Mouse (Mus musculus): ENCODE results near the gene Serpinb6b.

DNA sequence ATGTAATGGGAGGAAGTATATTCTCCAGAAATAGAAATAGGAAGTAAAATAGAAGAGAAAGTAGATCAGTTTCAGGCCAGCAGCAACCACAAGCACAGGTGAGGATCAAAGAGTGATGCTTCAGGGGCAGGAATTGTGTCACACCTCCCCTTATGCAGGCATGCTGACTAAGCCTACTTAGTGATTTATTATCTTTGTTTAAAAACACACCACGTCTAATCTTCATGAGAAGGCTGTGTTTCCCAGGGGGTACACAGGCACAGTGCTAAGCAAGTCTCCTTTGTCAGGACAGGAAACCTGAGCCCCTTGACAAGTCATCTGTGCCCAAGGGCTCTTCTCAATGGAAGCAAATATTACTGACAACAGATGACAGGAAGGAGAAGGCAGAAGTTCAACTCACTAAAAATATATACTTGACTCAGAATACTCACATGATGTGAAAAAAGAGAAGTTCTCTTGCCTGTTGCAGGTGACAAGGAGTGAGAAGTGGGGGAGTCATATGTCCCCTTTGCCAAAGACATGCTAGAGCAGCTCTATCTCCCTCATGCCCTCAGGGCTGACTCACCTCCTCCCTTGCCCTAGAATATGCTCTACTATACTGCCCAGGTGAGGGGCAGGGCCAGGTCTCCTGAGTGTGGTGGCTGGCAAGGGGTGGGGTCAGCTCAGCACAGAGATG, 30.2 kb upstream of the Serpinb6b start:
- TF ChIP-seq EP300 (IDR thresholded peaks at IDR 0.05; ENCODE audit: low read depth) = no peak
- no peak for TF ChIP-seq CTCF (IDR thresholded peaks at IDR 0.05; ENCODE audit: low read depth)
